Mouse (Mus musculus) heart, postnatal 0 days (tissue): ENCODE results near the gene Coq8b.

Experiments used
- CTCF ChIP-seq: IDR thresholded peaks from 2 replicates; pipeline ENCODE4 v1.5.1; 2016; ENCODE audit warnings: antibody characterized with exemption, control low read depth, low read depth
- EP300 ChIP-seq: IDR thresholded peaks from 2 replicates; pipeline ENCODE4 v1.6.1; 2016; ENCODE audit warnings: antibody characterized with exemption, low read depth

DNA sequence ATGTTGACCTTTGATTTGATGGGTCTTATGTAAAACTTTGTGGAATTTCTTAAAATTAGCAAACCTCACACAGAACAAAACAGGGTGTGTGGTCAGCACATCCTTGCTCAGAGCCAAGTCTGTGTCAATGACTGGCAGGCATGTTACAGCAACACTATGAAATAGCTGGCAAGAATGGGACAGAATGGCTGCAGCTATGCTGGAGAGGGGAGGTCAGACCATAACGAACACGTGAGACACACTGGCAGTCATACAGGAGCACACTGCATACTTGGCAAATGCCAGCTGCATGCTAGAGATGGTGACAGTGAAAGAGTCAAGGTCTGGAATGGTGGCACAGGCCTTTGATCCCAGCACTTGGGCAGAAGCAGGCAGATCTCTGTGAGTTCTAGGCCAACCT lies 2.9 kb downstream of the Coq8b start:
- TF ChIP-seq EP300: no peak
- TF ChIP-seq CTCF: no peak
